Mouse (Mus musculus) spleen, postnatal 4 days (tissue): ENCODE measurements at regions not wholly inside any gene's neighbourhood (a gene's known extent, or its start where the extent isn't known, plus 50 kb on each side); places are given as distances from the start of the nearest gene placed in this dataset.

Experiments used
- DNase-seq, 2 experiments: peaks; one replicate each; pipeline ENCODE4 v3.0.0; 2022; ENCODE audit warnings: low spot score in 2 of 2

- no peak for DNase-seq
These were observed 253.5 kb upstream of the Cadm1 start for GRCm38 (mm10) chr9:47276303-47277005.

GRCm38 (mm10) chr9:47279410-47279809 lies 250.6 kb upstream of the Cadm1 start:
- DNase-seq, result no peak

- DNase-seq, result no peak
These were observed 249.8 kb upstream of the Cadm1 start for GRCm38 (mm10) chr9:47280146-47280545.

GRCm38 (mm10) chr9:47280598-47280997 lies 249.4 kb upstream of the Cadm1 start:
- DNase-seq, result no peak

- DNase-seq, result no peak
These were observed 246.1 kb upstream of the Cadm1 start for GRCm38 (mm10) chr9:47283746-47284455.

- DNase-seq, result no peak
These were observed 242.8 kb upstream of the Cadm1 start for GRCm38 (mm10) chr9:47286930-47287722.

DNA sequence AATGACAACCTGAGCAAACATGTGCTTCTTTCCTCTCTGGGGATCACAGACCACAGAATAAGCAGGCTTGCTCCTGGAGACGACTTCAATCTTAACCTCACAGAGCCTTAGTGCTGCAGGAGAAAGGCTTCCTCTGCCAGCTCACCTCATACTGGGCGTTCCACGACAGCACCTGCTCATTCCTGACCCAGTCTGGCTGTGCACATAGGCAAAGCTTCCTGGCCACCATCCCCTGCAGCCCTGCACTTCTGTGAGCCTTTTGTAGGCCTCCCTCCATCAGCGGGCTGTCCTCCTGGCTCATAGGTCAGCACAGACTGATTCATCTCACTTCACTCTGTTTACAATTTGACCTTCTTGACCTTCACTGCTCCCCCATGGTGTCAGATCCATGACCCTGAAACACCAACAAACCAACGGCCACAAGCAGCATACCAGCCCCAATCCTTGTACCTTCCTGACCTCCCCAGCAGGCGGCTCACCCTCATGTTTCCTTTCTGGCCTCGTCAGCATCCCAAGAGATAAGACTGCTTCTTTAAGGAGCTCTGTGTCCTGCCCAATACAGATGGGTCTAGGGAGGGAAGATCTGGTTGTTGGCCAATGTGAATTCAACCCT lies 241.3 kb upstream of the Cadm1 start:
- DNase-seq, result no peak

DNA sequence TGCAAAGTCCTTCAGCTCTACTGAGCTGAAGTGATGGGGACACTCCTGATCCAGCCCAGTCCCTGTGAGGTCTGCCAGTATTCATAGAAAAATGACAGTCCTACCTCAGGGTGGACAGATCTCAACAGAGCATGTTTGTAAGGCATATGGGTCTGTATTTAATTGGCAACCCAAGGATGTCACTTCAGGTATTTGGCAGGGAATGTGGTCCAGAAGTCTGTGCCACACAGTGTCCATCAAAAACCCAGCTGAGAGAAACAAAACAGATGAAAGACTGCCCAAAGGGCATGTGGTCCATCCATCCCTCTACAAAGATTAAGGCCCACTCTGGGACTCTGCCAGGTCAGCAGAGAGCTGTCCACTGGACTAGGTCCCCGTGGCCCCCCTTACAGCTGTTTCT lies 229.3 kb upstream of the Cadm1 start:
- no peak for DNase-seq

DNA sequence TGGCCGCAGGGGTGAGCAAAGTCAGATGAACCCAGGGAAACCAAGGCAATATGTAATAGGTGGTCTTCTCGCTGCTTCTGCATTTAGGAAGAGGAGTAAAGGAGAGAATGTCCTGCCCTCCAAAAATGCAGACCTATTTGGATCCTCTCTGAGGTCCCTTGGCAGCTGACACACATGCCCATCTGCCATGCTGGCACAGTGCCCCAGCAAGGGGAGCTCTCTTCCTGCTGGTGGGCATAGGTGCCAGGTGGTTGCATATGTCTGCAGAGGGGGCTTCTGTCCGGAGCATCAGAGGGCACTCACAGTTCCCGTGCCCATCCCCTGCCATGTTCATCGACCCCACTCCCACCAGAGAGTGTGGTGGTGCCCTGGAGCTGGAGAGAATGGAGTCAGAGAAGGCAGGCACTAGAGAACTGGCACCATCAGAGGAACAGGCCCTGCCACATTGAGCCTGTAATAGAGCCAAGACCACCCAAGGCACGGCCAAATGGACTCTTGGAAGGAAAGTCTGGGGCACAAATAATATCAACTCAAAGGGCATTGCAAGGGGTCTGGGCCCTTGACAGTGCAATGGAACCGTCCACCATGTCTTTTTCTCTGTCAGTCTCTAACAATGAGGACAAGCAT lies 222.7 kb upstream of the Cadm1 start:
- no peak for DNase-seq

DNA sequence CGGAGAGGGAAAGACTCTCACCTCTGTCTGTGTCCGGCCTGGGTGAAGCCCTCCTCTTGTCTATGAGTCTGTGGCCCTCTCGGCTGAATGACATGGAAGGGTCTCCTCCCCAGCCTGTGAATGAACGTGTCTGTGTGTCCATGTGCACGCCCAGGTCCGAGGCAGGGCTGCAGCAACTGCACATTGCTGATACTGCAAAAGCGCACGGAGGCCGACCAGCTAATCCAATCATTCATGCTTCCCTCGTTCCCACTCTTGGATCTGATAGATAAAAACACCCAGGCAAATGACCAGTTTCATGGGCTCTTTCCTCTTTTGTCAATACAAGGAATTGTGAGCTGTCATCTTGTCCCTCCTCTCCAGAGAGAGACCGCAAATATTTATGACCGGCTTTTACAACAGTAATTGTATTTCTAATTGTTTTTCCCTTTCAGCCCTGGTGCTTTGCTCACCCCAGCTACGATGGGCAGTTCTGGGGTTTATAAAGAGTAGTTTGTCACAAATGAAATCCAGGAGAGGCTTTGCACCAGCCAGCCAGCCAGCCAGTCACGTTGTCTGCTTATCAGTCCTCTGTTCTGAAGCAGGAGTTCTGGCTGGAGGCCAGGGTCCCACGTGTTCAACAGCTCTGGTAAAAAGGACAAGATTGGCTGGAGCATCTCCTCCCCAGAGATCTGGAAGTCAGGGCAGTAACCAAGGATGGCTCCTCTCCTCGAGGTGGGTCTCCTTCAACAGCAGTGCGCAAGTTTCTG lies 222.0 kb upstream of the Cadm1 start:
- DNase-seq, result peak; percentile 58 to 70

- no peak for DNase-seq
These were observed 216.5 kb upstream of the Cadm1 start for GRCm38 (mm10) chr9:47313433-47313832.

- DNase-seq, result no peak
These were observed 215.7 kb upstream of the Cadm1 start for GRCm38 (mm10) chr9:47314236-47314635.

- DNase-seq, result no peak
These were observed 209.6 kb upstream of the Cadm1 start for GRCm38 (mm10) chr9:47320345-47320744.

GRCm38 (mm10) chr9:47321106-47321789 lies 208.7 kb upstream of the Cadm1 start:
- DNase-seq, result no peak

DNA sequence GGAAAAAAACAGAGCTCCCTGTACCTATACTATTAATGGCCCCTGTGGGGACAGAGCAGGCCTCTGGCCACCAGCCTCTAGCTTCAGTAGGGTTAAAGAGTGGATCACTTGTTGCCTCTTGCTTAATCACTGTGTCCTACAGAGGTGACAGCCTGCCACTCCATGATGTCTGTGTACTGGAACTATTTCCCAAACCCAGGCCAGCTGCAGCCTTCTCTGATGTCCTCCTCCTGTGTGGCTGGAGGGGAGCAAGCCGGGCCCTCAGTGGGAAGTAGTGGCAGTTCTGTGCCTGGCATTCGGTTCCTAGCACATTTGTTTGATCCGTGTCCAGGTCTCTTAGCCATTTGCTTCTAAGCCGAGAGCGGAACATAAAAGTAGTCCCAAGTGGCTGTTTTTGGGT lies 207.7 kb upstream of the Cadm1 start:
- DNase-seq, result no peak

- no peak for DNase-seq
These were observed 206.9 kb upstream of the Cadm1 start for GRCm38 (mm10) chr9:47323051-47323450.

DNA sequence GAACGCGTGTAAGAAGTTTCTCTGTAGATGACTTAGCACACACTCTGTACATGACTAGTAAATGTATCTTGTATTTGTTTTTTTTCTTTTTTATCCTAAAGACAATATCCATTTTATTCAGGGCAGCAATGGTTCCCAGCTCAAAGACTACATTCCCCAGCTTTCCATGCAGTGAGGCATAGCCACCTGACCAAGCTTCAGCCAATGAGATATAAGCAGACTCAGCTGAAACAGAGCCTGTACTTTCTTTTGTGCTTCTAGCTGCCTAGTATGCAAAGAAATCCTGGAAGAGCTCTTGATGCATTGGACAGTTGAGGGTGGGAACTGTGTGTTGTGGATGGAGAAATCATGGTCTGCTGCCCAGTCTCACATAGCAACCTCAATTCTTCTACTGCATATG lies 202.4 kb upstream of the Cadm1 start:
- DNase-seq, result no peak

- no peak for DNase-seq
These were observed 197.0 kb upstream of the Cadm1 start for GRCm38 (mm10) chr9:47332929-47333328.

DNA sequence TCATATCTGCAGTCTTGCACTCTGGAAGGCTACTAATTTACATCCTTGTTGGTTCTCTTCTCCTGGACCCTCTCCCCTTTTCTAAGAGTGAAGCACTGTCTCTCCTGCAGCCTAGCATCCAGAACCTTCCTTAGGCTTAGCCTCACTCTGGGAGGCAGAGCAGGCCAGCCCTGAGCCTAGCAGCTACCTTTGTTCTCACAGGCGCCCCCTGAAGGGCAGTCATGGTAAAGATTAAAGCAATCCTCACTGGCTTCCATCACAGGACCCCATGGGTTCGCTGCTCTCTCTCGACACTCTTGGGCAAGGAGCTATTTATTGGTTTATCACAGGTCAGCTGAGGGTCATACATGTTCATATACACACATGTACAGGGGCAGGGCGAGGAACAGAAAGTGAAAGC lies 191.8 kb upstream of the Cadm1 start:
- no peak for DNase-seq

- DNase-seq, result no peak
These were observed 183.4 kb upstream of the Cadm1 start for GRCm38 (mm10) chr9:47346527-47347111.
